Mouse (Mus musculus) embryo, embryonic 9.5 days (tissue): ENCODE results near the gene Cask.
A peak's percentile ranks its signal among the peaks of the same experiment; 100 is the strongest.

ENCODE experiments used
- DNase-seq: peaks from one replicate; pipeline ENCODE4 v3.0.0-alpha.2; 2017; ENCODE audit errors: extremely low spot score

Cask gene

GRCm38 (mm10) chrX:13720296-13720829, 130.8 kb downstream of the Cask start:
- no peak for DNase-seq

GRCm38 (mm10) chrX:13718283-13718682, 132.9 kb downstream of the Cask start:
- DNase-seq, result no peak

GRCm38 (mm10) chrX:13716796-13717569, 134.2 kb downstream of the Cask start:
- no peak for DNase-seq

- DNase-seq, result peak; percentile 28
Measured at GRCm38 (mm10) chrX:13710174-13710573, 141.0 kb downstream of the Cask start.

- DNase-seq, result no peak
Measured at GRCm38 (mm10) chrX:13705051-13705450, 146.1 kb downstream of the Cask start.

GRCm38 (mm10) chrX:13700681-13701080, 150.5 kb downstream of the Cask start:
- no peak for DNase-seq

- DNase-seq, result no peak
Measured at GRCm38 (mm10) chrX:13691865-13692264, 159.3 kb downstream of the Cask start.

- no peak for DNase-seq
Measured at GRCm38 (mm10) chrX:13688356-13688755, 162.8 kb downstream of the Cask start.

- DNase-seq, result no peak
Measured at GRCm38 (mm10) chrX:13686589-13686988, 164.6 kb downstream of the Cask start.

- no peak for DNase-seq
Measured at GRCm38 (mm10) chrX:13681748-13682147, 169.4 kb downstream of the Cask start.

- no peak for DNase-seq
Measured at GRCm38 (mm10) chrX:13673001-13673400, 178.2 kb downstream of the Cask start.

- no peak for DNase-seq
Measured at GRCm38 (mm10) chrX:13670342-13670741, 180.8 kb downstream of the Cask start.

GRCm38 (mm10) chrX:13668867-13669266, 182.3 kb downstream of the Cask start:
- DNase-seq, result no peak

GRCm38 (mm10) chrX:13661063-13661462, 190.1 kb downstream of the Cask start, which contains the start of gene Gpr82:
Gpr82 (plus strand) TSS chrX:13661363.
- no peak for DNase-seq

- DNase-seq, result no peak
Measured at GRCm38 (mm10) chrX:13659201-13659890, 191.8 kb downstream of the Cask start.

GRCm38 (mm10) chrX:13658616-13659140, 192.5 kb downstream of the Cask start:
- DNase-seq, result no peak

- DNase-seq, result peak; percentile 6
Measured at GRCm38 (mm10) chrX:13656721-13657120, 194.4 kb downstream of the Cask start.

- DNase-seq, result no peak
Measured at GRCm38 (mm10) chrX:13655906-13656305, 195.3 kb downstream of the Cask start.

- no peak for DNase-seq
Measured at GRCm38 (mm10) chrX:13655005-13655421, 196.2 kb downstream of the Cask start.

- no peak for DNase-seq
Measured at GRCm38 (mm10) chrX:13652291-13652690, 198.9 kb downstream of the Cask start.

GRCm38 (mm10) chrX:13651889-13652288, 199.3 kb downstream of the Cask start:
- DNase-seq, result no peak

GRCm38 (mm10) chrX:13638894-13639293, 212.3 kb downstream of the Cask start:
- no peak for DNase-seq

- no peak for DNase-seq
Measured at GRCm38 (mm10) chrX:13636398-13636797, 214.8 kb downstream of the Cask start.
